Mouse (Mus musculus) midbrain, embryonic 12.5 days (tissue): ENCODE measurements at regions not wholly inside any gene's neighbourhood (a gene's known extent, or its start where the extent isn't known, plus 50 kb on each side); places are given as distances from the start of the nearest gene placed in this dataset.

Experiments used
- ATAC-seq: fragments of 200-750 bp; cut with Nextera tagmentation; 2 replicates; pipeline ENCODE4 v1.8.0; 2017; ENCODE audit warnings: low read depth, moderate TSS enrichment, moderate library complexity; ENCODE audit not compliant: low FRiP score
- H3K27ac ChIP-seq: fragments of 300-500 bp; sonication (generic); replicated peaks from 2 replicates; pipeline ENCODE4 v1.5.1; 2016; ENCODE audit warnings: mild to moderate bottlenecking
- H3K27me3 ChIP-seq: fragments of 300-500 bp; sonication (generic); 2 replicates; pipeline ENCODE4 v1.6.1; 2016; ENCODE audit warnings: mild to moderate bottlenecking
- H3K36me3 ChIP-seq: fragments of 300-500 bp; sonication (generic); 2 replicates; pipeline ENCODE4 v1.6.1; 2016
- H3K4me1 ChIP-seq: fragments of 300-500 bp; sonication (generic); 2 replicates; pipeline ENCODE4 v1.6.1; 2016
- H3K4me2 ChIP-seq: fragments of 300-500 bp; sonication (generic); replicated peaks from 2 replicates; pipeline ENCODE4 v1.6.1; 2016; ENCODE audit warnings: mild to moderate bottlenecking, moderate library complexity
- H3K4me3 ChIP-seq: fragments of 300-500 bp; sonication (generic); 2 replicates; pipeline ENCODE4 v1.5.1; 2016; ENCODE audit warnings: mild to moderate bottlenecking
- H3K9ac ChIP-seq: fragments of 300-500 bp; sonication (generic); replicated peaks from 2 replicates; pipeline ENCODE4 v1.6.1; 2016; ENCODE audit warnings: mild to moderate bottlenecking, moderate library complexity
- H3K9me3 ChIP-seq: fragments of 300-500 bp; sonication (generic); 2 replicates; pipeline ENCODE4 v1.6.1; 2016; ENCODE audit warnings: mild to moderate bottlenecking
- WGBS: fragments of 180-500 bp; shearing (Covaris S2); methylation state at CpG from one replicate; pipeline ENCODE4 v1.1.7; 2016; 5-methylcytosine and 5-hydroxymethylcytosine counted together

GRCm38 (mm10) chr5:51853456-51854124 lies 286.1 kb upstream of the Ppargc1a start:
- no peak for ATAC-seq
- 68% methylated on average over 9 of the region's 9 CpGs for WGBS
- Histone ChIP-seq H3K9ac (no peak overlapping the region), H3K36me3 (no peaks in the 10 kb centered on the region), H3K4me2 (no peak overlapping the region), H3K9me3 (no peaks in the 10 kb centered on the region), H3K27me3 (no peaks in the 10 kb centered on the region), H3K4me1 (no peaks in the 10 kb centered on the region), H3K4me3 (no peak overlapping the region), H3K27ac (no peak overlapping the region)

- Histone ChIP-seq H3K4me2 (no peak overlapping the region), H3K27me3 (no peaks in the 10 kb centered on the region), H3K4me3 (no peak overlapping the region), H3K9ac (no peak overlapping the region), H3K4me1 (no peaks in the 10 kb centered on the region), H3K27ac (no peak overlapping the region), H3K9me3 (no peaks in the 10 kb centered on the region), H3K36me3 (no peaks in the 10 kb centered on the region)
- no peak for ATAC-seq
- WGBS = 86% methylated on average over 9 of the region's 9 CpGs
Observed at GRCm38 (mm10) chr5:51850091-51850490, 282.6 kb upstream of the Ppargc1a start.

- no peaks in the 10 kb centered on the region for H3K27me3 ChIP-seq
- H3K9me3 ChIP-seq = no peaks in the 10 kb centered on the region
- H3K4me1 ChIP-seq = no peaks in the 10 kb centered on the region
- H3K9ac ChIP-seq = no peak overlapping the region
- H3K36me3 ChIP-seq = no peaks in the 10 kb centered on the region
- H3K4me3 ChIP-seq = no peak overlapping the region
- 84% methylated on average over 5 of the region's 5 CpGs for WGBS
- no peak for ATAC-seq
- H3K4me2 ChIP-seq = no peak overlapping the region
- H3K27ac ChIP-seq = no peak overlapping the region
Observed at GRCm38 (mm10) chr5:51849236-51849635, 281.7 kb upstream of the Ppargc1a start.

- Histone ChIP-seq H3K4me3 (no peak overlapping the region), H3K9ac (no peak overlapping the region)
- 85% methylated on average over 5 of the region's 5 CpGs for WGBS
Observed at GRCm38 (mm10) chr5:51842189-51842588, 274.7 kb upstream of the Ppargc1a start.

GRCm38 (mm10) chr5:51841763-51842162 lies 274.2 kb upstream of the Ppargc1a start:
- Histone ChIP-seq H3K9me3 (no peaks in the 10 kb centered on the region), H3K27ac (no peak overlapping the region), H3K4me3 (no peak overlapping the region), H3K4me2 (no peak overlapping the region), H3K9ac (no peak overlapping the region), H3K27me3 (no peaks in the 10 kb centered on the region), H3K36me3 (no peaks in the 10 kb centered on the region), H3K4me1 (no peaks in the 10 kb centered on the region)
- 86% methylated on average over 2 of the region's 2 CpGs for WGBS
- ATAC-seq = no peak

More at GRCm38 (mm10) chr5:51842189-51842588, 274.7 kb upstream of the Ppargc1a start:
- ATAC-seq = no peak
- Histone ChIP-seq H3K4me1 (no peaks in the 10 kb centered on the region), H3K27me3 (no peaks in the 10 kb centered on the region), H3K36me3 (no peaks in the 10 kb centered on the region), H3K9me3 (no peaks in the 10 kb centered on the region), H3K27ac (no peak overlapping the region), H3K4me2 (no peak overlapping the region)

GRCm38 (mm10) chr5:51840638-51841329 lies 273.3 kb upstream of the Ppargc1a start:
- no peak overlapping the region for H3K27ac ChIP-seq
- ATAC-seq = no peak
- H3K4me3 ChIP-seq = no peak overlapping the region
- H3K4me1 ChIP-seq = no peaks in the 10 kb centered on the region
- H3K9me3 ChIP-seq = no peaks in the 10 kb centered on the region
- no peaks in the 10 kb centered on the region for H3K27me3 ChIP-seq
- H3K36me3 ChIP-seq = no peaks in the 10 kb centered on the region
- H3K9ac ChIP-seq = no peak overlapping the region
- no peak overlapping the region for H3K4me2 ChIP-seq
- WGBS = 91% methylated on average over 11 of the region's 11 CpGs

GRCm38 (mm10) chr5:51839292-51839691 lies 271.8 kb upstream of the Ppargc1a start:
- Histone ChIP-seq H3K4me1 (no peaks in the 10 kb centered on the region), H3K4me2 (no peak overlapping the region), H3K27ac (no peak overlapping the region), H3K36me3 (no peaks in the 10 kb centered on the region), H3K27me3 (no peaks in the 10 kb centered on the region), H3K9ac (no peak overlapping the region), H3K9me3 (no peaks in the 10 kb centered on the region), H3K4me3 (no peak overlapping the region)
- ATAC-seq = no peak
- 74% methylated on average over 4 of the region's 4 CpGs for WGBS

- Histone ChIP-seq H3K9ac (no peak overlapping the region), H3K4me2 (no peak overlapping the region), H3K36me3 (no peaks in the 10 kb centered on the region), H3K27ac (no peak overlapping the region), H3K9me3 (no peaks in the 10 kb centered on the region), H3K4me1 (no peaks in the 10 kb centered on the region), H3K4me3 (no peak overlapping the region), H3K27me3 (no peaks in the 10 kb centered on the region)
- ATAC-seq = no peak
- 77% methylated on average over 6 of the region's 6 CpGs for WGBS
Observed at GRCm38 (mm10) chr5:51830551-51830950, 263.0 kb upstream of the Ppargc1a start.

- H3K27me3 ChIP-seq = no peaks in the 10 kb centered on the region
- no peaks in the 10 kb centered on the region for H3K9me3 ChIP-seq
- no peak overlapping the region for H3K4me2 ChIP-seq
- WGBS = 73% methylated on average over 2 of the region's 2 CpGs
- no peaks in the 10 kb centered on the region for H3K36me3 ChIP-seq
- ATAC-seq = no peak
- no peak overlapping the region for H3K4me3 ChIP-seq
- no peak overlapping the region for H3K27ac ChIP-seq
- no peaks in the 10 kb centered on the region for H3K4me1 ChIP-seq
- H3K9ac ChIP-seq = no peak overlapping the region
Observed at GRCm38 (mm10) chr5:51830015-51830414, 262.5 kb upstream of the Ppargc1a start.

GRCm38 (mm10) chr5:51829606-51830005 lies 262.1 kb upstream of the Ppargc1a start:
- no peak for ATAC-seq
- WGBS = 71% methylated on average over 3 of the region's 3 CpGs
- Histone ChIP-seq H3K9me3 (no peaks in the 10 kb centered on the region), H3K36me3 (no peaks in the 10 kb centered on the region), H3K9ac (no peak overlapping the region), H3K4me1 (no peaks in the 10 kb centered on the region), H3K4me3 (no peak overlapping the region), H3K27ac (no peak overlapping the region), H3K4me2 (no peak overlapping the region), H3K27me3 (no peaks in the 10 kb centered on the region)

- Histone ChIP-seq H3K27ac (no peak overlapping the region), H3K9ac (no peak overlapping the region), H3K36me3 (no peaks in the 10 kb centered on the region), H3K9me3 (no peaks in the 10 kb centered on the region), H3K4me1 (no peaks in the 10 kb centered on the region), H3K27me3 (no peaks in the 10 kb centered on the region), H3K4me2 (no peak overlapping the region), H3K4me3 (no peak overlapping the region)
- 78% methylated on average over 5 of the region's 5 CpGs for WGBS
- ATAC-seq = no peak
Observed at GRCm38 (mm10) chr5:51829020-51829419, 261.5 kb upstream of the Ppargc1a start.

- no peak overlapping the region for H3K4me3 ChIP-seq
- H3K27me3 ChIP-seq = no peaks in the 10 kb centered on the region
- WGBS = 76% methylated on average over 1 of the region's 1 CpGs
- no peaks in the 10 kb centered on the region for H3K36me3 ChIP-seq
- H3K4me2 ChIP-seq = no peak overlapping the region
- no peaks in the 10 kb centered on the region for H3K9me3 ChIP-seq
- H3K4me1 ChIP-seq = no peaks in the 10 kb centered on the region
- no peak for ATAC-seq
- H3K9ac ChIP-seq = no peak overlapping the region
- no peak overlapping the region for H3K27ac ChIP-seq
Observed at GRCm38 (mm10) chr5:51826269-51826668, 258.7 kb upstream of the Ppargc1a start.
